Mouse (Mus musculus): ENCODE results near the gene Jph4. TPM values are rescaled to one million over a fixed set of nuclear protein-coding genes. Genes with fewer than 3 reads are reported as not detected.

Jph4 gene
- polyA plus RNA-seq, 1 experiment from 2014 or later = 19.9 TPM

GRCm38 (mm10) chr14:55105386-55105785, 11.3 kb downstream of the Jph4 start:
- H3K4me1 ChIP-seq (replicated peaks) = peaks cover 50% of the 10 kb centered on the region
- peak overlapping the region; percentile 46 for H3K4me3 ChIP-seq (replicated peaks)
- H3K27ac ChIP-seq = no peak overlapping the region

GRCm38 (mm10) chr14:55104365-55104764, 12.4 kb downstream of the Jph4 start:
- H3K27ac ChIP-seq = no peak overlapping the region
- H3K4me1 ChIP-seq (replicated peaks) = peaks cover 39% of the 10 kb centered on the region
- no peaks in the 10 kb centered on the region for H3K36me3 ChIP-seq
- H3K27me3 ChIP-seq = peaks cover 11% of the 10 kb centered on the region; the same call in 1 of the 2 replicates
- 85% methylated on average over 18 of the region's 18 CpGs for WGBS
- H3K4me3 ChIP-seq (replicated peaks) = no peak overlapping the region
- no peak overlapping the region for H3K4me2 ChIP-seq (replicated peaks)
- no peak overlapping the region for H3K9ac ChIP-seq (replicated peaks)
- no peak for ATAC-seq
- H3K9me3 ChIP-seq = no peaks in the 10 kb centered on the region

More at GRCm38 (mm10) chr14:55105386-55105785, 11.3 kb downstream of the Jph4 start:
- ATAC-seq = no peak
- peaks cover 17% of the 10 kb centered on the region for H3K27me3 ChIP-seq
- peaks cover 3% of the 10 kb centered on the region; the same call in 1 of the 2 replicates for H3K36me3 ChIP-seq
- peak overlapping the region; percentile 76 for H3K9ac ChIP-seq (replicated peaks)
- no peaks in the 10 kb centered on the region for H3K9me3 ChIP-seq
- 3% methylated on average over 7 of the region's 7 CpGs for WGBS
- H3K4me2 ChIP-seq (replicated peaks) = peak overlapping the region; percentile 96

GRCm38 (mm10) chr14:55102253-55102785, 14.4 kb downstream of the Jph4 start:
- Histone ChIP-seq H3K27me3 (peaks cover 11% of the 10 kb centered on the region; the same call in 1 of the 2 replicates), H3K4me3 (replicated peaks) (no peak overlapping the region), H3K9ac (replicated peaks) (no peak overlapping the region), H3K9me3 (no peaks in the 10 kb centered on the region), H3K4me2 (replicated peaks) (no peak overlapping the region), H3K36me3 (0 out of 2 replicates have a peak, but pooled peaks cover 7% of the 10 kb centered on the region), H3K27ac (no peak overlapping the region), H3K4me1 (replicated peaks) (peaks cover 27% of the 10 kb centered on the region)
- 87% methylated on average over 15 of the region's 15 CpGs for WGBS
- ATAC-seq = no peak

- 0 out of 2 replicates have a peak, but pooled peaks have one; percentile 14 for ATAC-seq
- no peak overlapping the region for H3K27ac ChIP-seq
- H3K4me1 ChIP-seq (replicated peaks) = peaks cover 29% of the 10 kb centered on the region
Measured at GRCm38 (mm10) chr14:55101592-55101991, 15.1 kb downstream of the Jph4 start.

GRCm38 (mm10) chr14:55098067-55098466, 18.7 kb downstream of the Jph4 start:
- Histone ChIP-seq H3K27ac (peak overlapping the region; percentile 59), H3K9me3 (no peaks in the 10 kb centered on the region), H3K27me3 (0 out of 2 replicates have a peak, but pooled peaks cover 4% of the 10 kb centered on the region), H3K36me3 (0 out of 2 replicates have a peak, but pooled peaks cover 7% of the 10 kb centered on the region), H3K9ac (replicated peaks) (no peak overlapping the region), H3K4me3 (replicated peaks) (no peak overlapping the region), H3K4me1 (replicated peaks) (peaks cover 37% of the 10 kb centered on the region), H3K4me2 (replicated peaks) (no peak overlapping the region)
- 62% methylated on average over 4 of the region's 4 CpGs for WGBS
- no peak for ATAC-seq

More at GRCm38 (mm10) chr14:55101592-55101991, 15.1 kb downstream of the Jph4 start:
- no peak overlapping the region for H3K4me2 ChIP-seq (replicated peaks)
- H3K27me3 ChIP-seq = 0 out of 2 replicates have a peak, but pooled peaks cover 6% of the 10 kb centered on the region
- H3K9ac ChIP-seq (replicated peaks) = no peak overlapping the region
- no peak overlapping the region for H3K4me3 ChIP-seq (replicated peaks)
- 48% methylated on average over 4 of the region's 4 CpGs for WGBS
- 0 out of 2 replicates have a peak, but pooled peaks cover 7% of the 10 kb centered on the region for H3K36me3 ChIP-seq
- no peaks in the 10 kb centered on the region for H3K9me3 ChIP-seq

- no peak for ATAC-seq
- H3K4me1 ChIP-seq (replicated peaks) = peaks cover 37% of the 10 kb centered on the region
- 0 out of 2 replicates have a peak, but pooled peaks cover 4% of the 10 kb centered on the region for H3K27me3 ChIP-seq
- peak overlapping the region; percentile 41; the same call in 1 of the 2 replicates for H3K4me2 ChIP-seq (replicated peaks)
- H3K27ac ChIP-seq = peak overlapping the region; percentile 59
- no peak overlapping the region for H3K4me3 ChIP-seq (replicated peaks)
- 52% methylated on average over 10 of the region's 10 CpGs for WGBS
- no peaks in the 10 kb centered on the region for H3K9me3 ChIP-seq
- H3K9ac ChIP-seq (replicated peaks) = no peak overlapping the region
- H3K36me3 ChIP-seq = 0 out of 2 replicates have a peak, but pooled peaks cover 7% of the 10 kb centered on the region
Measured at GRCm38 (mm10) chr14:55097646-55098045, 19.1 kb downstream of the Jph4 start.

GRCm38 (mm10) chr14:55096573-55097087, 20.1 kb downstream of the Jph4 start:
- peak overlapping the region; percentile 59 for H3K27ac ChIP-seq
- H3K4me2 ChIP-seq (replicated peaks) = peak overlapping the region; percentile 41
- H3K9me3 ChIP-seq = no peaks in the 10 kb centered on the region
- H3K4me3 ChIP-seq (replicated peaks) = peak overlapping the region; percentile 9; the same call in 1 of the 2 replicates
- 0 out of 2 replicates have a peak, but pooled peaks cover 7% of the 10 kb centered on the region for H3K36me3 ChIP-seq
- 0 out of 2 replicates have a peak, but pooled peaks cover 4% of the 10 kb centered on the region for H3K27me3 ChIP-seq
- no peak for ATAC-seq
- WGBS = 52% methylated on average over 9 of the region's 9 CpGs
- H3K9ac ChIP-seq (replicated peaks) = peak overlapping the region; percentile 49
- peaks cover 39% of the 10 kb centered on the region for H3K4me1 ChIP-seq (replicated peaks)

- Histone ChIP-seq H3K4me1 (replicated peaks) (peaks cover 45% of the 10 kb centered on the region), H3K4me2 (replicated peaks) (peak overlapping the region; percentile 76), H3K36me3 (0 out of 2 replicates have a peak, but pooled peaks cover 7% of the 10 kb centered on the region), H3K27me3 (0 out of 2 replicates have a peak, but pooled peaks cover 4% of the 10 kb centered on the region), H3K4me3 (replicated peaks) (peak overlapping the region; percentile 64), H3K9ac (replicated peaks) (peak overlapping the region; percentile 82), H3K9me3 (no peaks in the 10 kb centered on the region), H3K27ac (no peak overlapping the region)
- WGBS = 68% methylated on average over 12 of the region's 12 CpGs
- no peak for ATAC-seq
Measured at GRCm38 (mm10) chr14:55095671-55096070, 21.1 kb downstream of the Jph4 start.

- 62% methylated on average over 9 of the region's 9 CpGs for WGBS
- ATAC-seq = no peak
Measured at GRCm38 (mm10) chr14:55095263-55095662, 21.5 kb downstream of the Jph4 start.

GRCm38 (mm10) chr14:55094704-55095231, 22.0 kb downstream of the Jph4 start, which contains the start of gene Thtpa:
TSS of gene Thtpa (plus strand) at chr14:55094784.
- H3K9ac ChIP-seq (replicated peaks) = peak within 1 kb of the TSS; percentile 82
- peak within 1 kb of the TSS; percentile 95 for H3K27ac ChIP-seq
- H3K9me3 ChIP-seq = no peaks in the 10 kb centered on the region
- 0 out of 2 replicates have a peak, but pooled peaks cover 4% of the 10 kb centered on the region for H3K27me3 ChIP-seq
- peak; percentile 62 for ATAC-seq
- 0 out of 2 replicates have a peak, but pooled peaks cover 7% of the 10 kb centered on the region for H3K36me3 ChIP-seq
- H3K4me3 ChIP-seq (replicated peaks) = peak within 1 kb of the TSS; percentile 64
- peaks cover 54% of the 10 kb centered on the region for H3K4me1 ChIP-seq (replicated peaks)
- WGBS = under 1% methylated on average over 30 of the region's 30 CpGs
- peak within 1 kb of the TSS; percentile 76 for H3K4me2 ChIP-seq (replicated peaks)

More at GRCm38 (mm10) chr14:55095263-55095662, 21.5 kb downstream of the Jph4 start:
- Histone ChIP-seq H3K4me2 (replicated peaks) (peak overlapping the region; percentile 76), H3K36me3 (0 out of 2 replicates have a peak, but pooled peaks cover 7% of the 10 kb centered on the region), H3K9me3 (no peaks in the 10 kb centered on the region), H3K27ac (peak overlapping the region; percentile 95), H3K4me1 (replicated peaks) (peaks cover 49% of the 10 kb centered on the region), H3K27me3 (0 out of 2 replicates have a peak, but pooled peaks cover 4% of the 10 kb centered on the region), H3K9ac (replicated peaks) (peak overlapping the region; percentile 82), H3K4me3 (replicated peaks) (peak overlapping the region; percentile 64)

- Histone ChIP-seq H3K36me3 (0 out of 2 replicates have a peak, but pooled peaks cover 4% of the 10 kb centered on the region), H3K27me3 (0 out of 2 replicates have a peak, but pooled peaks cover 4% of the 10 kb centered on the region), H3K4me3 (replicated peaks) (no peak overlapping the region), H3K4me1 (replicated peaks) (peaks cover 62% of the 10 kb centered on the region), H3K27ac (no peak overlapping the region), H3K9ac (replicated peaks) (no peak overlapping the region), H3K4me2 (replicated peaks) (peak overlapping the region; percentile 76), H3K9me3 (no peaks in the 10 kb centered on the region)
- ATAC-seq = no peak
- WGBS = 41% methylated on average over 6 of the region's 6 CpGs
Measured at GRCm38 (mm10) chr14:55093927-55094326, 22.8 kb downstream of the Jph4 start.

All from midbrain, embryonic 13.5 days (tissue).